Mouse (Mus musculus) urinary bladder, postnatal 4 days (tissue): ENCODE results near the gene Zmat5.

Experiments used
- DNase-seq, 2 experiments: peaks; one replicate each; pipeline ENCODE4 v3.0.0; 2021 to 2022; ENCODE audit warnings: low spot score in 2 of 2

Zmat5 gene

DNA sequence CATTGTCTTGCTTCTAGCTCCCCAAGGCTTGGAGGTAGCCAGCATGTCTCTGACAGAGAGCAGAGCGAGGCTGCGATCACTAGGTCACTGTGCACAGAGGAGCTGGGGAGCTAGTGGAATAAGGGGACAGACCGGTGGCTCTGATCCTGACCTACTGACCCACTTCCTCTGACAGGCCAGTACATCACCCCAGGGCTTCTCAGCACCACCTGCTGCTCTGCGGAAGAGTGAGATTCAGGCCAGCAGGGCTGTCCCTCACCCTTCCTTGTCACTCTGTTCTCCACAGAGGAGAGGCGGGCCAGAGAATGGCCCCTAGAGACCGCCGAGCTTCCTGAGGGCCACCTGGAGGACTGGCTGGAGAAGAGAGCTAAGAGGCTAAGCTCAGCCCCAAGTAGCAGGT lies 27.3 kb downstream of the Zmat5 start:
- no peak for DNase-seq

DNA sequence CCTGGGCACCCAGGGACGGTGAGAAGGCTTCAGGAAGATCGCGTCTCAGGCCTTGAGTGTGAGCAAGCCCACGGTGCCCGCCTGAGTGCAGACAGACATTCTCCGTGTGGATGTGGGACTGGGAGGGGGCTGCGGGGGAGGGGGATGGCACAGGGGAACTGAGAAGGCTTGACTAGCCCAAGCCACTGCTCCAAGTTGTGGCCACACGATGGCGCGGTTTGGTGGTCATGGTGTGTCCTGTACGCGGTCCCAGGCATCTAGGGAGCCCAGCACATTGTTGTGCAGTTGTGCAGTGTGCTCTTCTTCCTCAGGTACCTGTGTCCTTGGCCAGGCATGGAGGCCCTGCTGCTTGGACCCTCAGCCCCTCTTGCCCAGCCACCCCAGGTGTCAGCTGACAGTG lies 29.7 kb downstream of the Zmat5 start:
- DNase-seq: no peak

DNA sequence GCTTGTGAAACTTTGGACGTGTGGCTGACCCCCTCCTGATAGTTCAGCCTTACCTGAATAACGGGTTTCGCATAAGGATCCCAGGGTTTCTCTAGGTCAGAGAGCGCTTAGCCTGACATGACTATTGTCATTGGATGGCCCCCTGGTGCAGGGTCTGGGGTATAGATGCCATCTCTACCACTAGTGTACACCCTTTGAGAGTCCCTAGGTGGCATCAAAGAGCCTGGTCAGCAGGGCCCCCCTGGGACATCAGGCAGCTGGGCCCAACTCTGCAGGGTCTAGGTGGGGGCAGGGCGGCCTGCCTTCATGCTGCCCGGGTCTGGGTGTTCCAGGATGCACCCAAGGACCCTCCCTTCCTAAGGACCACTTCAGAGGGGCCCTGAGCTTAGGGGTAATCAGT lies 31.9 kb downstream of the Zmat5 start:
- DNase-seq: no peak

DNA sequence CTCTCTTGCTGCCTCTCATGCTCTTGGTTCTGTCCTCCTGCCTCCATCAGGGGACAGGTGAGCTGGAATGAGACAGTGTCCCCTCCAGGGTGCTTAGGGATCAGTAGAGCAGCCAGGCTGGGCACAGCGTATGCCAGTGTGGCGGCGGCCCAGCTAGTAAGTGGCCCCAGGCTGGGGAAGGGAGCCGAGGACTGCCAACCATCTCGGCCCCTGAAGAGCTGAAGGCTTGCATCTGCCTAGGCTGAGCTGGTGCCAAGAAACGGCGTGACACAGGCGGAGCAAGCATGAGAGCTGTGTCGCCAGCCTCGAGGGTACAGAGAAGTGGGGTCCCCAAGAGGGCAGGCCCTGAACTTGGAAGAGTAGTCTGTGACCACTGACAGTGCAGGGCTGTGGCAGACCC lies 33.2 kb downstream of the Zmat5 start:
- DNase-seq: no peak

DNA sequence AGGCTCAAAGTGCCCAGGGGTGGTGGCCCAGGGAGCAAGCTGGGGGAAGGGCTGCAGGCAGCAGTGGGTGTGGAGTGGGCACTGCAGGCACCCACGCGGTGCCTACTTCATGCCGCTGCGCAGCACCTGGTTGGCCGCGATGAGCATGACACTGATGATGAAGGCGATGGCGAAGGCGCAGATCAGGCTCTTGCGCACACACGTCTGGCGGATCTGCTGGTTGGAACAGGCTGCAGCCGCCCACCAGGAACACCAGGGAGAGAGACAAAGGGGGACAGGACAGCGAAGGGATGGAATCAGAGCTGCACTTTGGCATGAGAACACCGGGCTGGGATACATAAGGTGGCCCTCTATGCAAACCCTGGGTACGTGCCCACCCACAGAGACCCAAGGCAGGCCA lies 34.2 kb downstream of the Zmat5 start:
- no peak for DNase-seq

DNA sequence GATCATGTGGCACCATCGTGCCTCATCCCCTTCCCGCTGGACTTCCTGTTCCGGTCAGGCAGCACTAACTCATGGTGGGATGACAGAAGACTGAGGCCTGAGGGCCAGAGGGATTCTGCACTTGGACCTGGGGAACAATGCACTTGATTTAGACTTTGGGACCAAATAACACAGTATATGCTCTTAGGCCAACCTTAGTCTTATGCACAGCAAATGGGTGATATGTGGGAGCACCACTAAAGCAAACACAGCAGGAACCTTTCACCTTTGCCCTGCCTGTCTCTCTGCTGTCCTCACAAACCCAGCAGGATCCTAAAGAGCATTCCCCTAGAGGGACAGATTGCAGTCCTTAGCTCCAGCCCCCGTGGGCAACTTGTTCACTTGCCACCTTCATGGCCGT lies 36.3 kb downstream of the Zmat5 start:
- no peak for DNase-seq

DNA sequence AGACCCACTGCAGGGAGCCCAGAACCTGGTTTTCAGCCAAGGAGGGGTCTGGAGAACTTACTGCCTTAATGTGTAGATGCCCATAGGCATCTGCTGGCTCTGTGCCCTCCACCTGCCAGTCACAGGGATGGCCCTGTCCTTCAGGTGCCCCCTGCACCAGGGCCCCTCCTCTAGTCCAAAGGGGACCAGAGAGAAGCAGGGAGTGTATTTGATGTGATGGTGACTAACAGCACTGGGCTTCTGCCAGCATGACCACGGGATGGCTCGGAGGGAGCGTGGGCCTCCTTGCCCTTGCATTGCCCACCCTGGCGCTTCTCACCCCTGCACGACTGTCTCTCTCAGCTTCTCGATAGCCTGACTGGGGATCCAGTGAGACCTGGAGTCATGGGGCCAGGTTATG lies 40.2 kb downstream of the Zmat5 start:
- no peak for DNase-seq

DNA sequence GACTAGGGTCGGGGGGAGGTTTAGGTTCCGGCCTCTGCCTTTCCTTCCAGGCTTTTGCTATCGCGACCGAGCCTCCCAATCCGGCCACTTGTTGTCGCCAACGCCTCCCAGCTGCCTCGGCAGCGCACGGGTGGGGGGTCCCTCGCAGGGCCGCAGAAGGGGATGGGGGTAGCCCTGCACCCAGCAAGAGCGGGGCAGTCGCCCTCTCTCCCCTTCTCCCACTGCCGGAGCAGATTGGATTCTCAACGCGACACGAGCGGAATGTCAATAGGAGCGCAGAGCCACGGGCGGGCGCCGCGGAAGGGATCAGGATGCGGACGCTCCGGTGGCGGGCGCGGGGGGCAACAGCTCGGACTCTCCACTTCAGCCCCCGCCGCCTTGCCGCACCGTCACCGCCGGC lies 41.5 kb downstream of the Zmat5 start:
- DNase-seq: no peak

DNA sequence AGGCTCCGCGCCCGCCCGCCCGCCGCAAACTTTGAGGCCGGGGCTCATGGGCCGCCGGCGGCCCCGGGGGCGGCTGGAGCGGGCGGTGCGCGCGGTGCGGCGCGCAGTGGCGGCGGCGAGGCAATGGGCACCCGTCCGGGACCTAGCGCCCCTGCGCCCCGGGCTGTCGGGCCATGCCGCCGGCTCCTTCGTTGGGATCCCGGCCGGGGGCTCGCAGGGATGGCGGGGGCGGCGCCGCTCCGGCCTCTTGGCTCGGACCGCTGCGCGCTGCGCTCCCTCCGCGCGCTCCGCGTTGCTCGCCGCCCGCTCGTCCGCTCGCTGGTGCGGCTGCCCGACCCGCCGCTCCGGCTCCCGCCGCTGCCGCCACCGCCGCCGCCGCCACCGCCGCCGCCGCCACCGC lies 42.3 kb downstream of the Zmat5 start, which contains the start of gene Cabp7:
TSS of gene Cabp7 (minus strand) at position 46 of the 400 bp plus-strand sequence.
- no peak for DNase-seq

DNA sequence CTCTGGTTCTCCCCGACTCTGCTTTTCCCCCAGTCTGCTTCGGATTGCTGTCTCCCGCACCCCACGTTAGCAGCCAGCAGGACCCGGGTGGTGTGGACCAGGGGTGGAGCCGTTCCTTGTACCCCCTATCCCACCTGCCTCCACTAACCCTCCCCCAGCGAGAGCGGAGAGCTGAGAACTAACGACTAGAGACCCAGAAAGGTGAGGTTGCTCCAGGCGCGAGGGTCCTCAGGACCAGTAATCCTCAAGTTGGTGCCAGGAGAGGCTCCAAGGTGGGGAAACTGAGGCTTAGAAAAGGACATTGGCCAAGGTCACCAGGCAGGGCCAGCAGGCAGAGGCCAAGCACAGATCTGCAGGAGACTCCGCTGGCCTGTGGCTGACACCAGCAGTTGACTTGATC lies 42.8 kb downstream of the Zmat5 start:
- DNase-seq: no peak

DNA sequence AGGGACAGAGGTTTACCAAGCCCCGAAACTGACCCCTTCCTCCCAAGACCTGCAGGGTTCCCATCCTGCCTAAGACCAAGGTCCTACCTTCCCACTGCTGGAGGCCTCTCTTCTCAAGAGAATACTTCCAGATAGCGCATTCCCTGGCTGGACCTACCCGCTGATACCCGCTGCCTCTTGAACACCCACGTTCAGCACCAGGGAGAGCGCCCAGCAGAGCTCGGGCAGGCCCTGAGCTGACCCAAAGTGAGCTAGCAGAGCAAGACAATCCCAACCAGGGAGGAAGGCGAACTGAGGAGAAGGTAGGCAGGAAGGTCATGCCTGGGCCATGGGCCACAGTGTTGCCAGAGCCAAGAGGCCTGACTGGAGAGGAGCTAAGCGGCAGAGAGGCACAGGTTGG lies 45.8 kb downstream of the Zmat5 start:
- peak; percentile 69 to 83 for DNase-seq

DNA sequence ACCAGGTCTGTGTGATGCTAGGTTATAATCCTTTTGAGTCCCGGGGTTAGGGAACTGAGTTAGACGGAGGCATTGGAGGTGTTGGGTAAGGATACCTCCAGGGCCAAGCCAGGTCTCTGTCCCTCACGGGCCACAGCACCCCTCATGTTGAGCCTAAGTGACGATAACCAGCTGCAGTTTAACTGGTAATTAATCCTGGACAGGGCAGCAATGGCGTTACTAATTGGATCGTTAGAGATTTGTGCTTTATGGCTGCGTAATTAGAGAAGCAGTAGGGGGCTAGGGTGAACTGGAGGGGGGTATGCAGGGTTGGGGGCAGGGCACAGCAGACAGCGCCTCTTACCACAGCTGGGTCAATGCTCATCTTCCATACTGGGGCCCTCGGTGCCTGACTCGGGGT lies 48.4 kb downstream of the Zmat5 start:
- DNase-seq: no peak

DNA sequence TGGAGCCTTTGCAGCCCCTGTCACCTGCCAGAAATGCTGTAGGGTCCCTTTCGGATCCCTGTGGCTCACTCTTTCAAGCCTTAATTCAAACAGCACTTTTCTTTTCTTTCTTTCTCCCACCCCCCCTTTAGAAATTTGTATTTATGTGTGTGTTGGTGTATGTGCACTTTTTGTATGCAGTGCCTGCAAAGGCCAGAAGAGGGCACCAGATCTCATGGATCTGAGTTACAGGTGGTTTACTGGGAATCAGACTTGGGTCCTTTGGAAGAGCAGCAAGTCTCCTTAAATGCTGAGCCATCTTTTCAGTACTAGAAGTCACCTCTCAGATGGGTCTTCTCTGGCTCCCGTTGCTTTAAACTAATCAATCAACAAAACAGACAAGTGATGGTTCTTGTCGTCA lies 49.6 kb downstream of the Zmat5 start:
- DNase-seq: no peak

DNA sequence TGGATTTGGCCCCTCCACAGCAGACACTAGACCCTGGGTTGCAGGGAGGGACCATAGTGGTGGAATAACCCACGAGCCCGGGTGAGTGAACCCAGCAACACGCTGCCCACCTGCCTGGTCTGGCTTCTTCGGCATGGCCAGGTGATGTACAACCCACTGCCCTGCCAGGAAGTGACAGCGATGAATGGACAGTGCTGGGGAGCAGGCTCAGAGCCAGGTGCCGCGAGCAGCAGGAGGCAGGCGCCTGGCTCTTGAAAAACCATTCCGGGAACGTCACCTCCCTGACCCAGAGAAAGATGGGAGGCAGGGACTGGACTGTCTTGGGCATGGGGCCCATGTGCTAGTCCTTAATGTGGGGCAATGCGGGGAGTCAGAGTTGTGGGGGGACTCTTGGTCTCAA lies 50.4 kb downstream of the Zmat5 start:
- no peak for DNase-seq

DNA sequence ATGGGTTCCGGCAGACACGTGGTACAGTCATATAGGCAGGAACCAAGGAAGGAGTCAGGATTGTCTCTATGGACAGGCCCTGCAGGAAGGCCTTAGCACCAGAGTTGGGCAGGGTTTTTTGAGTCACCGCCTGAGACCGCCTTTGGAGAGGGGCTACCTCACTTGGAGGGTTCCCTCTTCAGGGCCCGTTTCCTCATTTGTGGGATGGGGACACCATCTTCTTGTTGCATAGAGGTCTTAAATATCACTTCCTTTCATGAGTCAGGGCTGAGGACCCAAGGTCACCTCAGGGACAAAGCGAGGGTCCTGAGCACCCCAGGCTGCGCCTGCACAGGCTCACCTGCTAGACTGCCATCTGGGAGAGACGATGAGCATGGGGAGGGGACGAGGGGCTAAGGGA lies 52.0 kb downstream of the Zmat5 start:
- no peak for DNase-seq

DNA sequence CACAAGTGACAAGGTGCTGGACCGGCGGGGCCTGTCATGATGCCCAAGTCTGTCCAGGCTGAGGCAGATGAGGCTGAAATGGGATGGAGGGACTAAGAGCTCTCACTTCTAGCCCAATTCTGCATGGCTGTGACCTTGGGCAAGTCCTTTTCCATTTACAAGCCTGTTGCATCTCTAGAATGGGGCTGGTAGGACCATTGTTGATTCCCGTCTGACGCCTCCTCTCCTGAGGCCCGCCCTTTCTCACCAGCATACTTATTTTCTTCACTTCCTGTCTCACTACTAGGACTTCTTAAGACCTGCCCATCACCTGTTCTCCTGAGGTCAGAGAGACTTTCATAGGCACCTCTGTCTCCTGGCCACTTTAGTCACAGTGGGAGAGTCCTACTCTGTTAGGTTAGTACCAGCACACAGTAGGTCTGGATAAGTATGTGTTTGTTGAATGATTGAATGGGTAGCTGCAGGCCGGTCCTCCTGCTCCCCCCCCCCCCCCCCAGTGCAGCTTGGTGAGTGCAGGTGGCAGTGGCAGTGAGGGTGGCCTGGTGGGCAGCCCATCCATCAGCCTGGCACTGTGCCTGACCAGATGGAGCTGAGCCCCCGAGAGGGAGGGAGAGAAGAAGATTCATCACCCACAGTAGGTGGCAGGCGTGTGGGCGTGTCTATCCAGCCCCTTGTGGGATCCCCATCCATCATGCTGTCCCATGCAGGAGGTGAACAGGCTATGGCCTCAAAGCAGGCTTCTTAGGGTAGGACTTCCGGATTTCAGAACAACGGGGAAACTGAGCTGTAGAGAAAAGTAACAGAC lies 52.7 kb downstream of the Zmat5 start:
- no peak for DNase-seq

DNA sequence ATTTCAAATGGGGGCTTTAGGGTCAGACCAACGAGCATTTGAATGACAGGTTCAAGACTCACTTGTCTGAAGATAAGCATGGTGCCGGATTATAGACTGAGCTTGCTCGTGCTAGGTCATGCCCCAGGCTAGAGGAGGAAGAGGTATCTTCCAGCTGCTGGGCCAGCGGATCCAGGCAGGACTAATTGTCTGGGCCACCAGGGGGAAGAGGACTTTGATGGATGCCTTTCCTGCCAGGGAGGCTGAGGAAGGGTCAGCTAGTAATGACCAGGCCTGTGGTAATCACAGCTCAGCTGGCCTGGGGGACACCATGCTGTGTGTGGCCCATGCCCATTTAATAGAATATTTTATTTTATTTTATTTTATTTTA lies 53.3 kb downstream of the Zmat5 start:
- no peak for DNase-seq

DNA sequence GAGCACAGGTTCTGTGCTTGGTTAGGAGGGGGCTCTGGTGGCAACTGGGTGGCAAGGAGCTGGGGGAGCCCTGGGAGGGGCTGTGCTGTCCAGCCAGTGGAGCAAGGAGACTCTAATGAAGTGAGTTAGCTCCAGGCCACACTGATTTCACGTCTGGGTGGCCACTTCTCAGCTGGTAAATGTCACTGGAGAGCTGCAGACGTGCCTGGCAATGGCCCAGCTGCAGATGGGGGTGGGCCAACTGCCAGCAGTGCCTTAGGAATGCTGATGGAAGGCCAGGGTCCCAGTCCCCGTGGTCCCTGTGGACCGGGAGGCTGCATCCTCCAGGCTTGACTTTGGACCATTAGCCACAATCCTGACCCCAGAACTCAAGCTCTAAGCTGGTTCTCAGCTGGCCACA lies 56.0 kb downstream of the Zmat5 start:
- no peak for DNase-seq

DNA sequence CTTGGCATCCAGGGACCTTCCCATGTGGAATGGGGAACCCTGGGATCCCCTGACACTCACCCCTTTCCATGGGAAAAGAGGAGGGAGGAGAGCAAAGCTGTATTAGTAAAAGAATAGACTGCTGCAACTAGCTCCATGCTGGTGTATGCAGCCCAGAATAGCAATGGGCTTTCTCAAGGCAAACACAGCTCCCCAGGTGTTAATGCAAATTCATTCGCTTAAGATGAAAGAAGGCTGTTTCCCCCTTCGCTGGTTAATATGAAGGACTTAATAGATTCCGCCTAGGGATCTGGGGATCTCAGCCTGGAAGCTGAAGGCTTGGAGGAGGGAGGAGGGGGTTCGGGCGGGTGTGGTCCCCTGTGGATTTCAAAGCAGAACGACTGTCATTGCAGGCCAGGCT lies 57.5 kb downstream of the Zmat5 start:
- no peak for DNase-seq

DNA sequence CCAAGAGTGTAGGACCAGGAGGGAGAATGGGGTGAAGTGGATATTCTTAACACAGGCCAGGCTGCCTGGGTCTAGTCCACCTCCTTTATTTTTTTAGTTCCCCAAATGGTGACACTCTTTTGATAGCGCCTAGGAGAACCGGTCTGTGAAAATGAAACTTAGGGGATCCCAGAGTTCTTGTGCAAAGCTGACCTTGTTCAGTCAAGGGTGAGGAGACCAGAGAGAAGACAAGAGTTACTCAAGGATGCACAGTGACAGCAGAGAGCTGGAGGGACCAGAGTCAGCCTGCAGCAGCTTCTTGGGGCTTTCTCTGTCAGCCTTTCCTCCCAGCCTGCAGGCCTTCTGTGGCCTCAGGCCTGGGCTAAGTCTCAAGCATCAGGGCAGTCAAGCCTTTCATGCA lies 58.0 kb downstream of the Zmat5 start:
- no peak for DNase-seq

DNA sequence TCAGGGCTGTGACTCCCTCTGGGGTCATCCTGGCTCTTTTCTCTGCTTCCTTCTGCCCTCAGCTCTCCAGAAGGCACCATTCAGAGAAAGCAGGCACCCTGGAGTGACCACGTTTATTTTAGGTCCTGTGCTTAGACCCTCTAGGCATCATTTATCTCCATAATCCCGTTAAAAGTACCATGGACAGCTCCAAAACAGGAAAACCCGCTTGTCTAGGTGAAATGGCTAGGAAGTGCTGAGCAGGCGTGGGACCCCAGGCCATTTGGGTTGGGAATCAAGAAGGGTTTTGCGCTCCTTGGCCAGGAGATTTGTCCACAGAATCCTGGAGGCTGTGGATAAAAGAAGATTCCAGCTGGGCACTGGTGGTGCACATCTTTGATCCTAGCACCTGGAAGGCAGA lies 59.2 kb downstream of the Zmat5 start:
- DNase-seq: no peak

DNA sequence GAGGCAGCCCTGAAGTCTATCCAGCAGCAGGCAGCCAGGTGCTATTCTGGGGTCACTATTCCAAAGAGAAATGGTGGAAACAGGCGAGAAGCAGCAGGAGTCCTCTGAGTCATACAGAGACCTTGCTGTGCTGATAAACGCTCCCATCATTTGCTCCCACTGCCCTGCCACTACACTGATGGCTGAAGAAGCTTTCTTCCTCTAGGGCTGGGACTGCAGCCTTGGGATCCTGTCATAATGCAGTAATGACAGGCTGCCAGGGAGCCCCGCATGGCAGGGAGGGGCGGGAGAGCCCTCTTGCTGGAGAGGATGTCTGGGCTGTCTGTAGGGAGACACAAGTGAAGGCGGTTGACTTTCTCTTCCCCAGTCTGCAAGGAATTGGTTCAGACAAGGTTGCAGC lies 60.0 kb downstream of the Zmat5 start:
- DNase-seq: no peak

DNA sequence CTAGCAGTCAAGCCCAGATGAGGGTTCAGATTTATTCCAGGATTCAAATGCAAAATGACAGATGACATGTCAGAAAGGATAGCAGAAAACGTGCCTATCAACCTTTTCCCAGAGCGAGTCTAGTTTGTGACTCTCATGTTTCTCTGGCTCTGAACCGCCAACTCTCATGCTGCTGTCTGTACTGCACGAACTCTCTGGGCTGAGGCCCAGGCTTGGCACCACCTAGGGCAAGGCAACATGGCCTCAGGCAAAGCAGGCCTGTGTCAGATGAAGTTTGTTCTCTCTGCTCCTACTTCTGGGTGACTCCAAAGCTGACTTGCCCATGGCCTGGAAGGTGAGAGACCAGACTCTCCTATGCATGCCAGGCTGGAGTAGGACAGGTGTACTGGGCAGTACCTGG lies 63.9 kb downstream of the Zmat5 start:
- DNase-seq: no peak

DNA sequence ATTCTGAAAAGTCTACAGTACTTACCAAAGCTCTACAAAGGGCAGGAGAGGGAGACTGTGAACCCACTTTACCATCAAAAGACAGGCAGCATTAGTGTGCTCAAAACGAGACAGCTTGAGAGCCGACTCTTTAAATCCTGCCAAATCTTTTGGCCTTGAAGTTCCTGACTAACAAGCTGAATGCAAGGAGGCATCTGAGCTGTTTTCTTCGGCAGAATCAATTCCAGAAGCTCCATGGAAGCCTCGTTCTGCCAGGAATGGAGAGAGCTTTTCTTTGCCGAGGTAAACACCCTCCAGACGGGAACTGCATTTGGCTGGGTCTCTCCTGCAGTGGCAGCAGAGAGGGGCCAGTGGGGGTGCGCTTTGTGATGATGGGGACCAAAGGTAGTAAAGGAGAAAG lies 64.8 kb downstream of the Zmat5 start:
- no peak for DNase-seq
